Mouse (Mus musculus): ENCODE measurements around the gene 4933415A04Rik. TPM values are rescaled to one million over a fixed set of nuclear protein-coding genes. Genes with fewer than 3 reads are reported as not detected.

4933415A04Rik gene
- polyA plus RNA-seq, 1 experiment from 2014 or later = 2.9 TPM

- Histone ChIP-seq H3K9me3 (ENCODE audit: low read length) (no peaks in the 10 kb centered on the region), H3K4me1 (ENCODE audit: insufficient read depth, low read depth, low read length) (no peaks in the 10 kb centered on the region), H3K9ac (replicated peaks; ENCODE audit: low read depth) (no peak overlapping the region), H3K4me3 (ENCODE audit: low read depth, low read length) (no peak overlapping the region), H3K27me3 (replicated peaks; ENCODE audit: insufficient read depth, low read length) (no peaks in the 10 kb centered on the region), H3K4me2 (replicated peaks; ENCODE audit: low read depth, low read length) (no peak overlapping the region), H3K27ac (ENCODE audit: low read length) (no peak overlapping the region), H3K36me3 (ENCODE audit: insufficient read depth, low read length) (no peaks in the 10 kb centered on the region)
- DNase-seq (ENCODE audit: low spot score) (no peak), ATAC-seq (no peak)
- TF ChIP-seq CTCF (IDR thresholded peaks at IDR 0.05) = no peak
- no peak for TF ChIP-seq EP300 (IDR thresholded peaks at IDR 0.05)
- WGBS = 72% methylated on average over 3 of the region's 3 CpGs
These were observed 21.6 kb downstream of the 4933415A04Rik start for GRCm38 (mm10) chr11:43608440-43608839.

GRCm38 (mm10) chr11:43610006-43610661 is 23.3 kb downstream of the 4933415A04Rik start:
- H3K4me1 ChIP-seq (ENCODE audit: insufficient read depth, low read depth, low read length) = no peaks in the 10 kb centered on the region
- DNase-seq (ENCODE audit: low spot score) (peak; percentile 37), ATAC-seq (peak; percentile 61)
- no peaks in the 10 kb centered on the region for H3K9me3 ChIP-seq (ENCODE audit: low read length)
- no peaks in the 10 kb centered on the region for H3K36me3 ChIP-seq (ENCODE audit: insufficient read depth, low read length)
- 46% methylated on average over 10 of the region's 10 CpGs for WGBS
- no peak overlapping the region for H3K9ac ChIP-seq (replicated peaks; ENCODE audit: low read depth)
- no peaks in the 10 kb centered on the region for H3K27me3 ChIP-seq (replicated peaks; ENCODE audit: insufficient read depth, low read length)
- TF ChIP-seq EP300 (IDR thresholded peaks at IDR 0.05) (peak; percentile 42; the same call in 1 of the 2 replicates), CTCF (IDR thresholded peaks at IDR 0.05) (no peak)
- H3K4me3 ChIP-seq (ENCODE audit: low read depth, low read length) = no peak overlapping the region
- no peak overlapping the region for H3K27ac ChIP-seq (ENCODE audit: low read length)
- no peak overlapping the region for H3K4me2 ChIP-seq (replicated peaks; ENCODE audit: low read depth, low read length)

DNA sequence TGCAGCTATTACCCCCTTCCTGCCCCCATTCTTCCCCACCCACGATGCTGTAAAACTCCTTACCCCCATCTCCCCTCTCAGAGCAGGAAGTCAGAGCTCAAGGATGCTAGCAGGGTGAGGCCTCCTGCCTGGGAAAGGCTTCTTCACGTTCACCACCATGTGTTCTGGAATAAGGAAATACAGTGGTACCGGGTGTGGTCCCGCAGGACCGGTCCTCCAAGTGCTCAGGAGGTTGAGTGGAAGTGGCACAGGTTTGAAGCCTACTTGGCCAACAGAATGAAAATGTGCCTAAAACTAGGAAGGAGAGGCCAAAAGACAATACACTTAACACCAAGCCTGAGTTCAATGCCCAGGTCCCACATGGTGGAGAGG is 23.8 kb downstream of the 4933415A04Rik start:
- Histone ChIP-seq H3K9ac (replicated peaks; ENCODE audit: low read depth) (no peak overlapping the region), H3K27ac (ENCODE audit: low read length) (0 out of 2 replicates have a peak overlapping the region, but pooled peaks have one; percentile 20), H3K27me3 (replicated peaks; ENCODE audit: insufficient read depth, low read length) (no peaks in the 10 kb centered on the region), H3K36me3 (ENCODE audit: insufficient read depth, low read length) (no peaks in the 10 kb centered on the region), H3K4me2 (replicated peaks; ENCODE audit: low read depth, low read length) (no peak overlapping the region), H3K4me3 (ENCODE audit: low read depth, low read length) (no peak overlapping the region), H3K9me3 (ENCODE audit: low read length) (no peaks in the 10 kb centered on the region), H3K4me1 (ENCODE audit: insufficient read depth, low read depth, low read length) (no peaks in the 10 kb centered on the region)
- WGBS = 26% methylated on average over 5 of the region's 5 CpGs
- ATAC-seq = peak; percentile 41
- peak; percentile 32 for DNase-seq (ENCODE audit: low spot score)
- TF ChIP-seq EP300 (IDR thresholded peaks at IDR 0.05) = peak; percentile 5; the same call in 1 of the 2 replicates
- no peak for TF ChIP-seq CTCF (IDR thresholded peaks at IDR 0.05)

GRCm38 (mm10) chr11:43612834-43613488 is 26.1 kb downstream of the 4933415A04Rik start:
- Histone ChIP-seq H3K4me1 (ENCODE audit: insufficient read depth, low read depth, low read length) (no peaks in the 10 kb centered on the region), H3K4me3 (ENCODE audit: low read depth, low read length) (no peak overlapping the region), H3K27ac (ENCODE audit: low read length) (no peak overlapping the region), H3K27me3 (replicated peaks; ENCODE audit: insufficient read depth, low read length) (no peaks in the 10 kb centered on the region), H3K9me3 (ENCODE audit: low read length) (no peaks in the 10 kb centered on the region), H3K36me3 (ENCODE audit: insufficient read depth, low read length) (no peaks in the 10 kb centered on the region), H3K4me2 (replicated peaks; ENCODE audit: low read depth, low read length) (no peak overlapping the region), H3K9ac (replicated peaks; ENCODE audit: low read depth) (no peak overlapping the region)
- 22% methylated on average over 12 of the region's 12 CpGs for WGBS
- DNase-seq (ENCODE audit: low spot score) = peak; percentile 90
- TF ChIP-seq CTCF (IDR thresholded peaks at IDR 0.05) (peak; percentile 85), EP300 (IDR thresholded peaks at IDR 0.05) (no peak)
- ATAC-seq = peak; percentile 77

GRCm38 (mm10) chr11:43617924-43618323 is 31.1 kb downstream of the 4933415A04Rik start:
- ATAC-seq (peak; percentile 70), DNase-seq (ENCODE audit: low spot score) (peak; percentile 65)
- no peak overlapping the region; the same call in 1 of the 2 replicates for H3K27ac ChIP-seq (ENCODE audit: low read length)
- TF ChIP-seq CTCF (IDR thresholded peaks at IDR 0.05) (no peak), EP300 (IDR thresholded peaks at IDR 0.05) (no peak)
- H3K36me3 ChIP-seq (ENCODE audit: insufficient read depth, low read length) = no peaks in the 10 kb centered on the region
- WGBS = 33% methylated on average over 5 of the region's 5 CpGs
- H3K9me3 ChIP-seq (ENCODE audit: low read length) = no peaks in the 10 kb centered on the region
- no peaks in the 10 kb centered on the region for H3K27me3 ChIP-seq (replicated peaks; ENCODE audit: insufficient read depth, low read length)
- H3K9ac ChIP-seq (replicated peaks; ENCODE audit: low read depth) = no peak overlapping the region
- H3K4me1 ChIP-seq (ENCODE audit: insufficient read depth, low read depth, low read length) = no peaks in the 10 kb centered on the region
- H3K4me2 ChIP-seq (replicated peaks; ENCODE audit: low read depth, low read length) = no peak overlapping the region
- no peak overlapping the region for H3K4me3 ChIP-seq (ENCODE audit: low read depth, low read length)

DNA sequence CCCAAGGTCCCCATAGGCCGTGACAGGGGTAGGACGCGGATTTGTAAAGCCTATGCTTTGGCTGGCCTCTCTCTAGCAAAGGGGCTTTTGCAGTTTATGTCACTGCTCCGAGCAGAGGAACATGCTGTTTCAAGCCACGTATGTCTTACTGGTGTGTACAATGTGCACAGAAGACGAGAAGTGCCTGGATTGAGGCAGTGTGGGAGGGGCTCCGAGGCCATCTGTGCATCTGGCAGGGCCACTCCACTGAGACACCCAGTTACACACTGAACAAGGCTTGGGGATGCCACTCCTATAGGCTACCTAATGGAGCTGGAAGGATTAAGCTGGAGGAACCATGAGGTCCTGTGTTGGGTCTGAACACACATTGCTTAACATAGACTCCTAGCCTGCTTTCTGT is 31.6 kb downstream of the 4933415A04Rik start:
- DNase-seq (ENCODE audit: low spot score) (peak; percentile 19), ATAC-seq (peak; percentile 50)
- H3K4me3 ChIP-seq (ENCODE audit: low read depth, low read length) = no peak overlapping the region
- H3K4me1 ChIP-seq (ENCODE audit: insufficient read depth, low read depth, low read length) = no peaks in the 10 kb centered on the region
- H3K27ac ChIP-seq (ENCODE audit: low read length) = no peak overlapping the region; the same call in 1 of the 2 replicates
- no peak for TF ChIP-seq EP300 (IDR thresholded peaks at IDR 0.05)
- no peak for TF ChIP-seq CTCF (IDR thresholded peaks at IDR 0.05)
- no peaks in the 10 kb centered on the region for H3K27me3 ChIP-seq (replicated peaks; ENCODE audit: insufficient read depth, low read length)
- no peaks in the 10 kb centered on the region for H3K36me3 ChIP-seq (ENCODE audit: insufficient read depth, low read length)
- no peak overlapping the region for H3K9ac ChIP-seq (replicated peaks; ENCODE audit: low read depth)
- no peaks in the 10 kb centered on the region for H3K9me3 ChIP-seq (ENCODE audit: low read length)
- no peak overlapping the region for H3K4me2 ChIP-seq (replicated peaks; ENCODE audit: low read depth, low read length)
- WGBS = 53% methylated on average over 7 of the region's 7 CpGs

Data from lung, postnatal 0 days (tissue).